Mouse (Mus musculus) embryo, embryonic 11.5 days (tissue): ENCODE measurements at regions not wholly inside any gene's neighbourhood (a gene's known extent, or its start where the extent isn't known, plus 50 kb on each side); places are given as distances from the start of the nearest gene placed in this dataset.

ENCODE experiments used
- DNase-seq: peaks from one replicate; pipeline ENCODE4 v3.0.0-alpha.2; 2012; ENCODE audit warnings: low read depth, low spot score

GRCm38 (mm10) chr4:54430789-54431188 lies 514.1 kb upstream of the Zfp462 start:
- DNase-seq: no peak

DNA sequence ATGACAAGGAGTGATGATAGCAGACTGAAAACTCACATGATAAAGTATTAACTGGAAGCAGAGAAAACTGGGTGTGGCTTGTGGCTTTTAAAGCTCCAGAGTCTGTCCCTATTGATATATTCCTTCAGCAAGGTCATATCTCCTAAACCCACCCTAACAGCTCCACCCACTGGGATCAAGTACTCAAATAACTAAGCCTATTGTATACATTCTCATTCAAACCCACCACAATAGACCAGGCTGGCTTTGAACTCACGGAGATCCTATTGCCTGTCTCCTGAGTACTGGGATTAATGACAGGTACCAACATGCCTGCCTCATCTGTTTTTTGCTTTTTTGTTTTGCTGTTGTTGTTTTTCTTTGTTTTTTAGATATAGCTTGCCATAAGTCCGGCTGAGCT lies 484.3 kb upstream of the Zfp462 start:
- no peak for DNase-seq

- DNase-seq: no peak
These were observed 475.7 kb upstream of the Zfp462 start for GRCm38 (mm10) chr4:54469176-54469575.

GRCm38 (mm10) chr4:54470022-54471008 lies 474.5 kb upstream of the Zfp462 start:
- peak; percentile 66 for DNase-seq

DNA sequence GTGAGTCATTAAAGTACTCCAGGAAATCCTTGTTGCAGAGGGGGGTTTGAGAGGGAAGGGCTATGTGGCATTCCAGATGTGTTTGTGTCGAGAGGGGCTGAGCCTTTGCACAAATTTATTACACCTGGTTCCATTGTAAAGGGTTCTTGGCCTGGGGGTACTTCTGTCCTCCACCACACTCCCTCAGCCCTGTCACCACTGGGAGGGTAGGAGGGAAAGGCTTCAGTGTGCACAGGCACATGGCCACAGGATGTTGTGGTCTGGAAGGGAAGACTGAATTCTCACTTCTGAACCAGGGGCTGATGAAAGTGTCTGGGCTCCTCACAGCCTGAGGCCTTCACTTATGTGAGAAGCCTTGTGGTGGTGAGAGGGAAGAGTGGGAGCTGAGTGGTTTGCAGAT lies 473.8 kb upstream of the Zfp462 start:
- peak; percentile 43 for DNase-seq

GRCm38 (mm10) chr4:54481766-54482165 lies 463.1 kb upstream of the Zfp462 start:
- DNase-seq: no peak

DNA sequence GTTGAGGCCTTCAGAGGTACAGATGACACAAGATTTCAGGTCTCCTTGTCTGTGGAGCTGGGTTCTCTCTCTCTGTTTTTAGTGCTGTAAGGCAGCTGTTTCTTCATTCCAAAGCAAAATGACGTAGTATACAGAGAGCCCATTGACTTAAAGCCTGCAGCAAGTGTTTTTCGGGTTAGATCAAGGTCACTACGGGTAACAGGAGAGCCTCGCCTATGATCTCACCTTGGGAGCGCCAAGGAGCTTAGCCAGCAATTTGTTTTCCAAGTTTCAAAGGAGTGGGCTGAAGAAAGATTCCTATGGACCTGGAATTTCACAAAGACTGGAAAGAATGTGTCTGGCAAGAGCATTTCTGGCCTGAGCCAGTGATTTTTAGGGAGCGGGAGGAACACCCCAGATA lies 451.8 kb upstream of the Zfp462 start:
- no peak for DNase-seq

DNA sequence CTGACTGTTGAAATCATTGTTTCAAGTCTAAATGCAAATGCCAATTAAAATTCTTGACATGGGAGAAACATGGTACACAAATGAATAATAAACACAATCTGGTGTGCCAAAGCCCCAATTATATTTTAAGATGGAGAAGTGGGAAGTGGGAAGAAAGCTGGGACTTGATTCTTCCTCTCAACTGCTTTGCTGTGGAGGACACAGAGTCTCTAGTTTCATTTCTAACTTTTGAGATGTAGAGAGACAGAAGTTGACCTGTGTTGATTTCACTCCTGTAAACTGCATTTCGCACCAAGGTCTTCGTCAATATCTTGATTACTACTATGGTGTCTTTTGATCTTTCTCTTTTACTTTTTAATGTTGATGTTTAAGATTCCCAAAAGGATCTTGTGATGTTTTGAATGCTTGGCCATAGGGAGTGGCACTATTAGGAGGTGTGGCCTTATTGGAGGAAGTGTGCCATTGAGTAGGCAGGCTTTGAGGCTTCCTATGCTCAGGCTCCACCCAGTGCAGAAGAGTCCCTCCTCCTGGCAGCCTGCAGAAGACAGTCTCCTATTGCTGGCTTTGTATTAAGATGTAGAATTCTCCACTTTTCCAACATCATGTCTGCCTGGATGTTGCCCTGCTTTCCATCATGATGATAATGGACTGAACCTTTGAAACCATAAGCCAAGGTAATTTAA lies 447.4 kb upstream of the Zfp462 start:
- no peak for DNase-seq

DNA sequence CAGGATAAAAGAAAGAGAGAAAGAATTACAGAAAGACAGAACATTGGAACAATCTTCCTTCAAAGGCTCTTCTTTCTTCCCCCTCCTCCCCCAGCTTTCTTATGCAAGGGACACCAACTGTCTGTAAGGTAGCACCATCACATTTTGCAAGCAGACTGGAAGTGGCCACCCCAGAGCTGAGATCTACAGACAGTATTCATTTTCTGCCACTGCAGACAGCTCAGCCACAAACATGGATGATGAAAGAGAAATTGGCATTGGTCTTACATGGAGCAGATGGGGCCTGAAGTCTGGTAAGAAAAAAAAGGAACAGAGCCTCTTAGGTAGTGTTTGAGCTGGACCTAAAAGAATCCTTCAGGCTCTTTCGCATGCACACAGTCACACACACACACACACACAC lies 428.9 kb upstream of the Zfp462 start:
- no peak for DNase-seq

DNA sequence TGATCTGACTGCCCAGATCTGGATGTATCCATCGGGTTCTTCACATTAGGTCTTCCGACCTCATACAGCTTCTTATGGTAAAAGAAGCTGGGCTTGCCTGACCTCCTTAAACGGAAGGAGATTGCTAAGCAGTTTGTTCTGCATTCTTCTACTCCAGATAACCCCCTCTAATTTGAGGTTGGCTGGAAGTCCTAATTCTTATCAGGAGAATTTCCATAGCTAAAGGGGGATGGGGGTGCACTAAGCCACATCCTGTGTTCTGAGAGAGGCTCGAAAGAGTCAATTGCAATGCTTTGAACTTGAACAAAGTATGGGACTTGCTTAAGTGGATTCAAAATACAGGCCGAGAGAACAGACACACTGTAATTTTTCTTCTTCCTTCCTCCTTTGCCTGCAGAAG lies 421.6 kb upstream of the Zfp462 start:
- DNase-seq: no peak

DNA sequence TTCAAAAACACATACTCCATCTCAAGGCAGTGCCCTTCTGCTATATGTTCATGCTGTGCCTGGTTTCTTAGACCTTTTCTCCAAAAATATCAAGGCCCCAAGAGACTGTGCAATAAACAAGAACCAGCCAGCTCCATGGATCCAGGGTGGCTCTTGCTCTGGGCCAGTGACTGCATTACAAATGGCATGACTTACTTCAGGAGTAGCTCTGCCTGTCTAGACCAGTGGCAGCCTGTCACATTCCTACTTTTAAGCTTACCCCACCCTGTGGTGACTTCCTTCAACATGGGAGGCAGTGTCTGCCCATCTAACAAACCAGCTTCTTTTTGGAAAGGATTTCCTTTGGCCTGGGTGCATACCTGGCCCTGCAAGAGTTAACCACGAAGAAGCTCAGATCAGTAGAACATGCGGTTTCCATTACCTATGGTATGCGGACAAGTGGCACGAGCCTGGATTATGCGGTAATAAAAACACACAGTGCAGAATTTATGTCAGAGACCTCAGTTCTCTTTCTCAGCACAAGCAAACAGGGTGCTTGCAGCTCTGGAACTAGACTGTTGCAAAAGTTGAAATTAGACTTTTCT lies 418.8 kb upstream of the Zfp462 start:
- DNase-seq: peak; percentile 50

DNA sequence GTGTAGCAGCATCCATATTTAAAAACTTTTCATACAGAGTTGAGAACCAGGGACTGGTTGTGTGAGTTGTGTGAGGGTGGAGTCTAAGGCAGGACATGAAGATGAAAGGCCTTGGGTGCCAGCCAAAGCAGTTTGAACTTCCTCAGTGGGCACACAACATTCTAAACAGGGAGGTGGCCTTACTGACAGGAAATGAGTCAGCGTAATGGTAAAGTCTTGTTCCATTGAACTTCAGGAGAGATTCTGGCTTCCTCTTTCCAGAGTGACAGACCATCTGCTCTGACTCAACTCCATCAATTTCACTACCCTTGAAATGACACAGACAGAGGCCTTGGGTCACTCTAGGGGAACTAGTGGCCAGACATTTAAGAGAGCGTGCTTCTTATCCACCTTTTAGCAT lies 417.2 kb upstream of the Zfp462 start:
- no peak for DNase-seq

DNA sequence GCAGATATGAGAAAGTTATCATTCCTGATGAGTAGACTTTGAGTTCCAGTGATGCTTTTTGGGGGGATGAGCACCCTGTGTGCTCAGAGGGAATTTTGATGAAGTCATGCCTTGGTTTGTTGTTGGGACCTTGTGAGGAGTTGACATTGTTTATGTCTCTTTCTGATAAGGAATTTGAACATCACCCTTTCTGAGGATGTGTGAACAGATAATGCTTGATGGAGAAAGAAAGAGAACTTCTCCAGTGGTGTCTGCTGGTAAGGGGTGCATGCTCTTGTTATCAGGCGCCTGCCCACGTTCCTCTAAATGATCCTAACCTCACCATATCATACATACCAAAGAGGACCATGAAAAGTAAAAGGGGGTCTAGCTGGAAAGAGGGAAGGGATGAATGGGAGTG lies 413.1 kb upstream of the Zfp462 start:
- no peak for DNase-seq

GRCm38 (mm10) chr4:54533846-54534245 lies 411.0 kb upstream of the Zfp462 start:
- no peak for DNase-seq

DNA sequence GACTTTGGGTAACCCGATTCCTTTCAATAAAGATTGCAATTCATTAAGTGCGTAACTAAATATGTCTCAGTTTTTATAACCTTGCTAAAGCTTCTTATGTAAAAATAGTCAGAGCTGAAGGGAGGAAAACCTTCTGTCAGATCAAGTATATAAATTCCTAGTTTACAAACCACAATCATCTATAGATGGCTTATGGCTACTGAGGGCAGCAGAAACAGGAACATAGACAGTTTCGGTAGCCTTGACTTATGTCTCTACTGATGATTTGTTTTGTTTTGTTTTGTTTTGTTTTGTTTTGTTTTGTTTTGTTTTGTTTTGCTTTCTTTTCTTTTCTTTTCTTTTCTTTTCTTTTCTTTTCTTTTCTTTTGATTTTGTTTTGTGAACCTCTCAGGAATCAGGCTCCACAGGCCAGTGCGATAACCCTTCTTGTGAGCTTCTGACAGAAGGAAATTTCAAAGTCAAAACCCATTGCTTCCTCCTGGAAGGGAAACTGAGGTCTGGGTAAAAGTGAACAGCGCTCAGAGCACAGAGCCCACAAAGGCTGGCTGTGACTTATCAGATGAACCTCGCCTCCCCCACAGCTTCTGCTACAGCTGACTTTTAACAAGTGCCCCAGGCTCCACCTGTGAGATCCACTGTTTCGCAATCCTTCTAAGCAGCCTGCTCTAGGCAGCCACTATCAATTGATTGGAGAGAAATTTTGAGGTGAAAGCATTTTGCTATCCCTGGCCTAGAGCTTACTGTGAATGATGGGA lies 391.8 kb upstream of the Zfp462 start:
- DNase-seq: no peak

- no peak for DNase-seq
These were observed 381.8 kb upstream of the Zfp462 start for GRCm38 (mm10) chr4:54563075-54563474.

- no peak for DNase-seq
These were observed 371.7 kb upstream of the Zfp462 start for GRCm38 (mm10) chr4:54573185-54573584.

DNA sequence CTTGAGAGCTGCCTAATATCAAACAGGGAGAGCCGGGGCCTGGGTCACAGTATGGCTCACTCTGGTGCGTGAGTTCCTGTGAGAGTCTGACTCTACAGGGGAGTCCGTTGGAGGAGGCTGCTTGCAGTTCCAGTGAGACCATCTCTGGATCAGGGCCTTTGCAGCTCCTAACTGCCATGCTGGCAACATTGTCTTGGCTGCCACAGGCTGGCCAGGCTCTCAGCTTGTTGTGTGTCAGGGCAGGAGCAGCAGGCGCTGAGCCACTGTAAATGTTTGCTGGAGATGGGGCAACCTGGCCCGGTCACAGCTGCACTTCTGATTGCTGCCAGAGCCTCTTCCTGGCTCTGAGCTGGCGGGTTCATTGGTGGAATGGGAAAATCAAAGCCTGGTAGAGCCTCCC lies 357.7 kb upstream of the Zfp462 start:
- DNase-seq: no peak

DNA sequence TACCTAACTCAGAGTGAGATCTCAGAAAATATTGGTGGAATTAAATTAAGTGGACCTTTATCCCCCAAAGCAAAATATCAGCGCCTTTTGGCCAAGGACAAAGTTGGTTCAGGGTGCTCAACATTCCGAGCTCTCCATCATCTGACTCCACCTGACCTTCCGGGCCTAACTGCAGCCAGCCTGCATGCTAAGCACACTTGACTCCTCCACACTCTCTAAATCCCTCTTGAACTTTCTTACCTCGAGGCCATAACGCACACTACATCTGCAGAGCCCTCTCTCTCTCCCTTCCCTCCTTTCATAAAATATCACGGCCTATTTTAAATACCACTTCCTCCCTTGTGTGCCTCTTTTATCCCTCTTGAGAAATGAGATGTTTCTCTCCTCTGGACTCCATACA lies 356.1 kb upstream of the Zfp462 start:
- DNase-seq: no peak

GRCm38 (mm10) chr4:54601671-54602512 lies 343.0 kb upstream of the Zfp462 start:
- DNase-seq: peak; percentile 42
